Mouse (Mus musculus): ENCODE results near the gene Prkag1. TPM values are rescaled to one million over a fixed set of nuclear protein-coding genes. Genes with fewer than 3 reads are reported as not detected.
"Not testable (repeated sequence)": the region's sequence is repeated elsewhere in the genome, so short reads cannot be mapped to it uniquely, and the experiment has no call there.

Prkag1 gene
- polyA plus RNA-seq, 1 experiment from 2014 or later, result 89.5 TPM

DNA sequence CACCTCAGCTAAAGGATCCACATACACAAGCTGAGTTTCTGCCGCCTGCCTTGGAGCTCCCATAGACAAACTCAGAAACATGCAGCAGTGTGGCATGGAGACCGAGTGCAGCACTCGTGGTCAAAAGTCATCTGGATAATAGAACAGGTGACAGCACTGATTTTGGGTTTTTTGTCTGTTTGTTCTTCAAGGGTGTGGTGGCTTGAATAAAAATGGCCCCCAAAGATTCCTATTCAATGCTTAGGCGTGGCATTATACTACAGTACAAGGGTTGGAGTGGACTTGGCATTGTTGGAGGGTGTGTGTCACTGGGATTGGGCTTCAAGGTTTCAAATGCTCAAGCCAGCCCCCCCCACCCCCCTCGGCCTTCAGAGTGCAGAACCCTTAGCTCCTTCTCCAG is 9.2 kb downstream of the Prkag1 start:
- H3K27me3 ChIP-seq, result no peaks in the 10 kb centered on the region
- CTCF ChIA-PET, result interaction anchor here (0.9 kb wide), 1 partner anchor 37 kb away, joined by 3 read pairs; no protein-coding TSS in a partner anchor
- POLR2A ChIA-PET, result interaction anchor here (1.1 kb wide), 1 partner anchor 12 kb away, joined by 4 read pairs; the partner anchor contains the start of gene Ddn
- TF ChIP-seq CTCF (IDR thresholded peaks at IDR 0.05), result no peak
- DNase-seq (ENCODE audit: low read depth, low spot score) (no peak), ATAC-seq (no peak)
- in situ Hi-C loops (cut with MboI; ENCODE audit: low pct_unique_long_range_greater_than_20kb), result no loop called here

DNA sequence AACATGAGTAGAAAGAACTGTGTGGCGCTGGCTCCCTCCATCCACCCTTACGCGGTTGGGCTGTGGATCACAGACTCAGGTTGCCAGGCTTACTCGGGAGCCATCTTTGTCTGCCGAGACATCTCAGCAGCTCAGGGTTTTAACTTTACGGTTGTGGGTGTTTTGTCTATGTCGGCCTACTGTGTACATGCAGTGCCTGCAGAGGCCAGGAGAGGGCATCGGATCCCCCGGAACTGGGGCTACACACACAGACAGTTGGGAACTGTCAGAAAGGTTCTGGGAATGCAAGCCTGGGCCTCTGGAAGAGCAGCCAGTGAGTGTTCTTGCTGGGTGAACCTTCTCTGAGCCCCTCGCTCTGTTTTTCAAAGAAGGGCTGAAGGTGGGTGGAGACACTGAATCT is 9.9 kb downstream of the Prkag1 start:
- no peaks in the 10 kb centered on the region for H3K27me3 ChIP-seq
- POLR2A ChIA-PET, result interaction anchor here (0.9 to 1.1 kb wide), 2 partner anchors 8 to 11 kb away, joined by 3 to 4 read pairs; partner anchors contain the start of gene Ddn
- in situ Hi-C loops (cut with MboI; ENCODE audit: low pct_unique_long_range_greater_than_20kb), result no loop called here
- CTCF ChIA-PET, result interaction anchor here (0.7 to 0.9 kb wide), 2 partner anchors 11 to 38 kb away, joined by 3 to 4 read pairs; partner anchors contain the start of gene Prkag1
- ATAC-seq (no peak), DNase-seq (ENCODE audit: low read depth, low spot score) (no peak)
- no peak for TF ChIP-seq CTCF (IDR thresholded peaks at IDR 0.05)

DNA sequence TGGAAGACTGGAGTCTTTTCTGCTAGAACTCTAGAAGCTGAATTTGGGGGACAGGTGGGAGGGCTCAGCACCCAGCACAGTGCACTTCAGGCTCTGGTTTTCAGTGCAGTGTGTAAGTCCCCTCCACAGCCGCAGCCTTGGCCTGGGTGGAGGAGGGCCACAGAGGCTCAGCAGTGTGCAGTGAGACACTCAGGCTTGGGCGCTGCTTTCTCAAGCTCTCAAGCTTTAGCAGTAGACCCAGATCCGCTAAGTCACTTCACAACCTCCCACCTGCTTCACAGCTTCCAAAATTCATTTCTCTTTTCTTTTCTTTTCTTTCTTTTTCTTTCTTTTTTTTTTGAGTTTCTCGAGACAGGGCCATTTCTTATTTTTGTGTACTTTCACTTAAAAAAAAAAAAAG is 10.4 kb downstream of the Prkag1 start:
- ATAC-seq (no peak), DNase-seq (ENCODE audit: low read depth, low spot score) (no peak)
- ChIA-PET POLR2A (interaction anchor here (0.7 to 0.9 kb wide), 2 partner anchors 8 to 13 kb away, joined by 3 to 4 read pairs; no protein-coding TSS in a partner anchor), CTCF (interaction anchor here (0.7 kb wide), 1 partner anchor 11 kb away, joined by 4 read pairs; the partner anchor contains the start of gene Prkag1)
- TF ChIP-seq CTCF (IDR thresholded peaks at IDR 0.05), result no peak
- no peaks in the 10 kb centered on the region for H3K27me3 ChIP-seq
- in situ Hi-C loops (cut with MboI; ENCODE audit: low pct_unique_long_range_greater_than_20kb), result no loop called here

DNA sequence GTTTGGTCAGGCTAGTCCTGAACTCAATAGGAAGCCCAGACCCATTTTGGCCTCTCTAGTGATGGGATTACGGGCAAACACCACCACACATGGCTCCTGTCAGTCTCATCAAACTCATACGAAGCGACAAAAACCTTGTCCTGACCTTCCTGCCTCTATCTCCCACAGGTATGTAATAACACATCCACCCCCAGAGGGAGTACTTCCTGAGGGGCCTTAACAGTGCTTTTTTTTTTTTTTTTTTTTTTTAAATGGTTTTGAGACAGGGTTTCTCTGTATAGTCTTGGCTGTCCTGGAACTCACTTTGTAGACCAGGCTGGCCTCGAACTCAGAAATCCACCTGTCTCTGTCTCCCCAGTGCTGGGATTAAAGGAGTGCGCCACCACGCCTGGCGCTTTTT is 13.2 kb downstream of the Prkag1 start:
- POLR2A ChIA-PET, result no interaction called here
- CTCF ChIA-PET, result no interaction called here
- DNase-seq (ENCODE audit: low read depth, low spot score) (no peak), ATAC-seq (no peak)
- no peaks in the 10 kb centered on the region for H3K27me3 ChIP-seq
- no peak for TF ChIP-seq CTCF (IDR thresholded peaks at IDR 0.05)
- in situ Hi-C loops (cut with MboI; ENCODE audit: low pct_unique_long_range_greater_than_20kb), result no loop called here

DNA sequence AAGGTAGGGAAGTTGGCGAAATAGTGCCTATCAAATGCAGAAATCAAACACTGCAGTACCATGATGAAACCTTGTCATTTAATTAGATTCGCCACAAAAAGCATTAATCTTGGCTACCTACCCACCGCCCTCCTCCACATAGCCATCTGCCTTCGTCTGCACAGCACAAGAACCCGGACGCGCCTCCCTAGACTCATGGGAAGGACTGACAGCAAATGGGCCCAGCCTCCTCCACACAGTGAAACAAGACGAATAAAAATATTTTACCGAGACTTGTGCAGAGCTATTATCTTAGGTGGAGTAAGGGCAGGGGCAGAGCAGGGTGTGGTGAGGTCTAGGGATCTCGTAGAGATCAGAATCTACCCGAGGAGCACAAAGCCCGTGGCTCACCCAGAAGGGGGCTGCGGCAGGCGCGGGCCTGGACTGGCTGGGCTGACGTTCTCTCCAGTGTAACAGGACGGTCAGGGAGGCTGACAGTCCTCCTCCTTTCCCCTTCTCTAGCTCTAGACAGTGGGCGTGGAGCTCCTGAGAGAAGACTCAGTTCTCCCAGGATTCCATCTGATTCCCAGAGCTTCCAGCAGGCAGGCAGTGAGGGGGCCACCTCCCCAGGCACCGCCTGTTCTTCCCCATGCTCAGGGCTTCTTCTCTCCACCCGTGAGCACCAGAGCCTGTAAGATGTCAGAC is 18.4 kb downstream of the Prkag1 start:
- DNase-seq (ENCODE audit: low read depth, low spot score), result no peak
- no peaks in the 10 kb centered on the region for H3K27me3 ChIP-seq
- CTCF ChIA-PET, result interaction anchor here (0.9 to 1.5 kb wide), 2 partner anchors 18 to 149 kb away, joined by 3 to 4 read pairs; no protein-coding TSS in a partner anchor
- POLR2A ChIA-PET, result no interaction called here
- no peak for TF ChIP-seq CTCF (IDR thresholded peaks at IDR 0.05)
- ATAC-seq, result no peak
- in situ Hi-C loops (cut with MboI; ENCODE audit: low pct_unique_long_range_greater_than_20kb), result no loop called here

DNA sequence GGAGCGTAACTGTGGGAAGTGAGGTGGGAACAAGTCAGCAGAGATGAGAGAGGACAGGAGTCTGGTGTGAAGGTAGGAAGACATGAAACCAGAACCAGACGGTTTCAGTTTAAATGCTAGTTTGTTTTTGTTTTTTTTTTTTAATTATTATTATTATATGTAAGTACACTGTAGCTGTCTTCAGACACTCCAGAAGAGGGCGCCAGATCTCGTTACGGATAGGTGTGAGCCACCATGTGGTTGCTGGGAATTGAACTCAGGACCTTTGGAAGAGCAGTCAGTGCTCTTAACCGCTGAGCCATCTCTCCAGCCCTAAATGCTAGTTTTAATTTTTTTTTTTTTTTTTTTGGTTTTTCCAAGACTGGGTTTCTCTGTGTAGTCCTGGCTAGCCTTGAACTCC is 21.1 kb downstream of the Prkag1 start:
- in situ Hi-C loops (cut with MboI; ENCODE audit: low pct_unique_long_range_greater_than_20kb); ATAC-seq: not testable (repeated sequence)

DNA sequence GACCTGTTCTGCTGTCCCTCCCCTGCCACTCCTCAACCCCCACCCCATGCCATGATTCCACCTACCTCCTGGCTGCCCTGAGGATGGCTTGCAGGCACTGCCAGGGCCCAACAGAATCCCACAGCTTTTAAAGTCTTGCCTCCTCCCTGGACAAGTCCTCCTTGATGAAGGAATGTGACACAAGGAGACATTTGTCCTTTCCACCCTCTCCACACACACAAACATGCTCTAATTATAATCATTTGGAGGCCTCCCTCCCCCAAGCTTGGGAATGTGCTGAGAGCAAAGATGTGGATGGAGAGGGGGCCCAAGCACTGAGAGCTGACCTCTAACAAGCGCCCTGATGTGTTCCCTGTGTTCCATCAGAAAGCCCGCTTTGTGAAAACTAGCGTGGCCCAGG is 21.9 kb downstream of the Prkag1 start, which contains the start of gene Ddn:
Gene Ddn (minus strand): TSS at position 101 of the 400 bp plus-strand sequence.
- TF ChIP-seq CTCF (IDR thresholded peaks at IDR 0.05), result no peak
- in situ Hi-C loops (cut with MboI; ENCODE audit: low pct_unique_long_range_greater_than_20kb), result no loop called here
- ChIA-PET POLR2A (interaction anchor here (0.7 to 2.0 kb wide), 2 partner anchors 12 to 116 kb away, joined by 3 to 4 read pairs; no protein-coding TSS in a partner anchor), CTCF (interaction anchor here (2.3 kb wide), 1 partner anchor 21 kb away, joined by 6 read pairs; no protein-coding TSS in a partner anchor)
- ATAC-seq (no peak), DNase-seq (ENCODE audit: low read depth, low spot score) (no peak)
- H3K27me3 ChIP-seq, result peaks cover 7% of the 10 kb centered on the region

More for the DNA sequence above, 21.1 kb downstream of the Prkag1 start:
- POLR2A ChIA-PET, result interaction anchor here (2.0 kb wide), 1 partner anchor 12 kb away, joined by 4 read pairs; no protein-coding TSS in a partner anchor
- not testable (repeated sequence) for DNase-seq (ENCODE audit: low read depth, low spot score); H3K27me3 ChIP-seq
- CTCF ChIA-PET, result interaction anchor here (1.3 kb wide), 1 partner anchor 11 kb away, joined by 4 read pairs; no protein-coding TSS in a partner anchor

DNA sequence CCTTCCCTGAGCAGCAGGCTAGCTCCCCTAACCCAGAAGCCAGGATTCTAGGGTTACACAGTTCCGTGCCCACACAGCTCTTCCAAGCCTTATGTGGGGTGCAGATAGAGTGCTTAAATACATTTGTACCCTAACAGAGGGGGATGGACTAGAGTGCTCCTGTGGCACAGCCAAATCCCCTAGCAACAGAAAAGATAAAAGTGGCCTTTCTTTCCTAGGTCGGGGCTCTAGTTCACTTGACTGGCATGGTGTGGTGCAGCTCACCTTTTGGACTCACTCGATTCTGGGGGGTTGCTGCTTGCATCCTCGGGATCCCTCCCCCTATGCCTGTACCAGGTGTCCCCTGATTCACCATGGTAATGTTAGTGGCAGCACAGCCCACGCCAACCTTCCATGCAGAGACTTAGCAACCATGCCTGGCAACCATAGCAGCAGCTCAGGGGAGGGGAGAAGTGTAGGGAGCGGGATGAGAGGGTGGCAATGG is 22.6 kb downstream of the Prkag1 start:
- no peak for DNase-seq (ENCODE audit: low read depth, low spot score)
- ChIA-PET CTCF (interaction anchor here (1.0 to 2.3 kb wide), 2 partner anchors 16 to 20 kb away, joined by 3 to 6 read pairs; no protein-coding TSS in a partner anchor), POLR2A (interaction anchor here (0.6 to 0.7 kb wide), 2 partner anchors 12 to 115 kb away, joined by 3 to 4 read pairs; no protein-coding TSS in a partner anchor)
- ATAC-seq, result no peak
- in situ Hi-C loops (cut with MboI; ENCODE audit: low pct_unique_long_range_greater_than_20kb), result no loop called here
- H3K27me3 ChIP-seq, result peaks cover 7% of the 10 kb centered on the region
- no peak for TF ChIP-seq CTCF (IDR thresholded peaks at IDR 0.05)

DNA sequence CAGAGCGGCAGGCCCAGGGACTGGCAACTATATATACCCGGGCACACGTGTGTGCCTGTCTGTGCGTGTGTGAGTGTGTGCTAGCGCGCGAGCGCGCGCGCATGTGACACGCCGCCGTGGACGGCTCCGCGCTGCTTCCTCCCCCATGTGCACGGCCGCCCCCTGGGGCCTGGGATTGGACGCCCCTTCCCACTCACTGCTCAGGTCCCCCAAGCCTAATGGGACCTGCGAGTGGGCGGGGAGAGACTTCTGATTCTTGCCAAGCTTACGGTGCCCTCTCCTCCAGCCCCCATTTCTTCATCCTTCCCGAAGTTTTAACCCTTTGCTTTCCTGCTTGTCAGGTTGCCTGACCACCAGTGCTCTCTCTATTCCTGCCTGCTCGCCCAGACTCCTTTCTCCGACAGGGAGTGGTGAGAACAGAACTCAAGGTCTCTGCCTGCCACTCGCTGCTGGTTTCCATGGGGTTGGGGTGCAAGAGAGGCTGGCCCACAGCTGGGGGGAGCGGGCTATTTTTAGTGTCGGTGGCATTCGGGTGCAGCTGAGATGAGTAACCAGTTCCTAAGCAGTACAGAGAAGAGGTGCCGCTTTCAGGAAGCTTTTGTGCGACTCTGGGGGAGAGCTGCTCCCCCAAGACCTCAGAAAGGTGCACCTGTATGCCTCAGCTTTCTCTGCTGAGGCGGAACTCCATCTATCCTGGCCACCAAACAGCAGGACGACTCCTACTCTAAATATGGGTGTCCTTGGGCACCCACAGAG is 23.2 kb downstream of the Prkag1 start:
- ATAC-seq (no peak), DNase-seq (ENCODE audit: low read depth, low spot score) (no peak)
- CTCF ChIA-PET, result interaction anchor here (1.0 to 2.3 kb wide), 2 partner anchors 17 to 19 kb away, joined by 3 to 6 read pairs; no protein-coding TSS in a partner anchor
- peaks cover 7% of the 10 kb centered on the region for H3K27me3 ChIP-seq
- POLR2A ChIA-PET, result interaction anchor here (0.6 kb wide), 1 partner anchor 13 kb away, joined by 4 read pairs; no protein-coding TSS in a partner anchor
- TF ChIP-seq CTCF (IDR thresholded peaks at IDR 0.05), result no peak
- in situ Hi-C loops (cut with MboI; ENCODE audit: low pct_unique_long_range_greater_than_20kb), result no loop called here

All from Patski (cell line).